Mouse (Mus musculus) fibroblast of lung, adult 2 months (primary cell): ENCODE data around the gene Rfpl4.
"Not testable (repeated sequence)": the region's sequence is repeated elsewhere in the genome, so short reads cannot be mapped to it uniquely, and the experiment has no call there.

Source experiments
- DNase-seq: peaks from one replicate; pipeline ENCODE4 v3.0.0-alpha.2; 2011; ENCODE audit warnings: low read depth

Gene Rfpl4

DNA sequence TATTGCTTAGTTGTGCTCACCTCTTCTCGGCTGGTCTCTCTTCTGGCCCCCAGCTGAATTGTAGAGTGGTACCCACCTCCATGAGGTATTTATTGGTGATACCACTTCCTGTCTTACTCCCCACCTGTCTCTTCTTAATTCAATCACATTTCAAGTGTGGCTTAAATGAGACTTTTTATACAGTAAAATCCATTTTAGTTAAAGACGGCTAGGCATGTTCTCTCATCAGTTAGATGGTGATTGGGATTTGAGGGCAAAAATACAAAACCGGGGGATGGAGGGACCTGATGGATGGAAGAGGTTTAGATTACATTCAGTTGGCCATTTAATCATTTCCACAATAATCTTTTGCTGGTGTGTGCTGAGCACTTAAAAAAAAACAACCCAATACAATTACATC is at the start of gene Rfpl4:
Rfpl4 (minus strand) TSS at position 101 of the 400 bp plus-strand sequence.
- DNase-seq = no peak

DNA sequence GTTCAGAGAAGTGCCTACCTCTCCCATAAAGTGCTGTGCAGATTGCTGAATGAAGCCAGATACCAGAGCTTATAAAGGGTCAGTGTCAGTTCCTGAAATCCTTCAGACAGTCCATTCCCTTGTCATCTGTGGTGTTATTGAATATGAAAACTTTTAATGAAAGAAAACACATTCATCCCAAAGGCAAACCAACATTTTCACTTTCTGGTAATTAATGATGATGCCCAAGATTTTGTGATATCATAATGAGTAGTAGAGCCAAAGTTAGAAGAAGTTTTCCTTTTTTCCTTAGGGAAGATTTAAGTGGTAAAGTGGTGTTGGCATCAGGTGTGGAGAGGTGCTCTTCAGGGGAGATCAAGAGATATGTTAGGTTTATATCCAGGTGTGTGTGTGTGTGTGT is 32.8 kb upstream of the Rfpl4 start, which contains the start of gene Vmn1r55:
Vmn1r55 (minus strand) TSS at position 101 of the 400 bp plus-strand sequence.
- not testable (repeated sequence) for DNase-seq

DNA sequence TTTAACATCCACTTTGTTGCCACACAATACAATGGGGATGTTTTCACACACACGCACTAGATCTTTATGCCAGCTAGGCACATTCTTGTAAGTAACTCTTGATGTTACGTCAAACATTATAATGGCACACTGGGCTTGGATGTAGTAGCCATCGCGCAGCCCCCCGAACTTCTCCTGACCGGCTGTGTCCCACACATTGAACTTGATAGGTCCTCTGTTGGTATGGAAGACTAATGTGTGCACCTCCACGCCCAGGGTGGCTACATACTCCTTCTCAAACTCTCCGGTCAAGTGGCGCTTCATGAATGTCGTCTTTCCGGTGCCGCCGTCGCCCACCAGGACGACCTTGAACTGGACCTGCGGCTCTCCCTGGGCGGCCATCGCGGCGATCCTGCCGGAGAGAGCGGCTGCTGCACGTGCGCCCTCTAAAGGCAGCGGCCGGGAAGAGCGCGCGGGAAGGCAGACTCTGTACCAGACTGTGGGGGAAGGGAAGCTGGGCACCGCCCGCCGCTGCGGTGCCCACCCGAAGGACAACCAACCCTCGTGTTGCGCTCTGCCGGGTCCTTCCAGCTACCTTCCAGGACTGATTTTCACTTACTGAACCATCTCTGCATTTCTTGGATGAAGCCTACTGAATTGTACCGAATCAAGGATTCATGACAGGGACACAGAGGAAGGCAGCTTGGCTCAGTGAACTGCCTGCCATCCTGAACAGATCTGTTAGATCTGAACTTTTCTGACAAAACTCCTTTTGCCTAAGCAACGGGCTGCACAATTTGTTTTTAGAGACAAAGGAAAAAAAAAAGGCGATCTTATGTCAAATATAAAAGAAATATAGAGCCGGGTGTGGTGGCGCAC is 9.0 kb upstream of the Rfpl4 start, which contains the start of gene Rasl2-9:
Rasl2-9 (minus strand) TSS at position 402 of the 858 bp plus-strand sequence.
- no peak for DNase-seq

DNA sequence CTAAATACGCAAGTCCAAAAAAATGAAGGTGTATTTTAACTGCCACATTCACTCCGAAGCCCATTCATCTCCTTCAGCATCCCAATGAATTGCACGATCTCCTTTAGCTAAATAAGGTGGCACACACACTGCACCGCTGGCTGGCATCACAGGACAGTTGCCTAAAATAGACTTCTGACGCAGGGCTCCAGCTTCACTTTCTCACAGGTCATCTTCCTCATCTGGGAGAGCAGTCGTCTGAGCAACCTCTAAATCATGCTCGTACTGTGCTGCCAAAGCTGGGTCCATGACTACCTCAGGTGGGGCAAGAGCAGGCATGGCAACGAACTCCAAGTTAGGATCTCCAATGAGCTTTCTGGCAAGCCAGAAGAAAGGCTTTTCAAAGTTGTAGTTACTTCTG is 8.3 kb upstream of the Rfpl4 start:
- no peak for DNase-seq

DNA sequence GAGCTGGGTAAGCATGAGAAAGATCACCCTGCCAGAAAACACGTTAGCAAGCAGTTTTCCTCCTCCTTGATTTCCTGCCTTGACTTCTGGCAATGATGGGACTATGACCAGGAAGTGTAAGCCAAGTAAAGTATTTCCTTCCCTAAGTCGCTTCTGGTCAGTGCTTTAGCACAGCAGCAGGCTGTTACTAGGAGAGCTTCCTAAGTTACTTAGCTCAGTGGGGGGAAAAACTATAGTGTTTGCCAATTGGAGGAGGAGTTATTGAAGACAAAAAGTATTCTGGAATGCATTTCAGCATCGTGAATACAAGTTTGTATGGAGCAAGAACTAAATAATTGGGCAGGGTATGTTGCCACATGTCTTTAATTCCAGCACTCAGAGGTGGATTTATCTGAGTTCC is 4.0 kb downstream of the Rfpl4 start:
- DNase-seq = no peak

DNA sequence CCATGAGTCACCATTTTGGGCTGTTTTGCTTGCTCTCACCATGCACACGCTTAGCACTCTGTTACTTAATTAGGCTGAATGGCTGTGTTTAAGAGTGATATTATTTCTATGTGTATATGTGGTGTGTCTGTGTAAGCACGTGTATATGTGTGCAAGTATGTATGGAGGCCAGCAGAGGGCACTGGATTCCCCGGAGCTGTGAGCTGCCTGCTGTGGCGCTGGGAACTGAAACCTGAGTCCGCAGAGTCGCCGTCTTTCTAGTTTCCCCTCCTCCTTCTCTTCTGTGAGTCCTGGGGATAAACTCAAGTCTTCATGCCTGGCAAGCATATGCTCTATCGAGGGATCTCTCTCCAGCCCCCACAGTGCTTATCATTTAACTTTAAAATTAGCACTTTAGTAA is 7.4 kb downstream of the Rfpl4 start:
- DNase-seq = no peak

DNA sequence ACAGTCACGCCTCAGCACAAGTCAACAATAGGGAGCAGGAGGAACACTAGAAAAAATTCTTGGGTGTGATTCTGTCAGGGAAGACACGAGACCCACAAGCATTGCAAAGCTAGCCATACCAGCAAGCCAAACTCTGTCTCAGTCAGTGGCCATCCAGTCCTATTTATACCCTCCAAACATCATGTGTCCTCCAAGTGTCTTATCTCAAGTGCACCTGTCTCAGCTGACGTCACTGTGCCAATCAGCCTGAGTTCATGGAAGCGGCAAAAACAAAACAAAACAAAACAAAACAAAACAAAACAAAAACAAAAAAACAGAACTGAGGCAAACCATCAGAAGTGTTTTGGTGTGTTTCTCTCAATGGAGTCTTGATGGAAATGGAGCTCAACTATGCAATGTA is 8.5 kb downstream of the Rfpl4 start:
- DNase-seq = no peak

DNA sequence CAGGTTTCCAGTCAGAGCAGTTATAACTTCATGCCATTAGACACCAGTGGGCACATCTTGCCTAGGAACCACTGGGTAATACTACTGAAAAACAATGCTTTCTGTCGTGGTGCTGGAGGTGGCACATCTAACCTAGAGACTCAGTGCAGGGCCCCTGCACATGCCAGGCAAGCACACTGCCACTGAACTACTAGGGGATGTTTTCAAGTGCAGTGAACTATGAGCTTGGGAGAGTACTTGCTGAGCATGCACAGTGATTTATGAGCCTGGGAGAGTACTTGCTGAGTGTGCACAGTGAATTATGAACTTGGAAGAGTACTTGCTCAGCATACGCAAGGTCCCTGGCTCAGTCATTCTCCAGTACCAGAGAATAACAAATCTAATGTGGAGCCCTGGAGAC is 14.2 kb downstream of the Rfpl4 start:
- no peak for DNase-seq

DNA sequence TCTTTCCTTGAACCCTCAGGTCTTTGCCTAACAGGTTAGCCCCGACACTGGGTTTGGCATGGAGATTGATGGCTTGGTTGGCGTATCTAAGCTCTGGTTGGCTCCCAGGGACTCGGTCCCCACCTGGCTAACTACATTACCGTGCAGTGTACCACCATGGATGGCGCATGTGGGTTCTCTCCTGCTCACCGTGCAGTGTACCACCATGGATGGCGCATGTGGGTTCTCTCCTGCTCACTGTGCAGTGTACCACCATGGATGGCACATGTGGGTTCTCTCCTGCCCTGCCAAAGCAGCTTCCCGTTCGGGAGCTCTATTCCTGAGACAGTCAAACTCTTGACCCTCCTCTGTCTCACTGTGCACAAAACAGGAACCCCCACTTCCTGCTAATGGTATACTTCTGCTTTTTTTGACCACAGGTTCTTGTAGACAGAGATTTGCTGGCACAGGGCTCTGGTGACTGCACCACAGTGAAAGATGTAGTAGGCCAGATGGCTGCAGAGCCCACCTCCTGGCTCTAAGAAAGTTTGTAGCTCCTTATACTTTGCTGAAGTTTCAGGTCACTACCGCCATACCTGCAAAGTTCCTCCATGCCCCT is 15.6 kb downstream of the Rfpl4 start:
- DNase-seq = no peak

DNA sequence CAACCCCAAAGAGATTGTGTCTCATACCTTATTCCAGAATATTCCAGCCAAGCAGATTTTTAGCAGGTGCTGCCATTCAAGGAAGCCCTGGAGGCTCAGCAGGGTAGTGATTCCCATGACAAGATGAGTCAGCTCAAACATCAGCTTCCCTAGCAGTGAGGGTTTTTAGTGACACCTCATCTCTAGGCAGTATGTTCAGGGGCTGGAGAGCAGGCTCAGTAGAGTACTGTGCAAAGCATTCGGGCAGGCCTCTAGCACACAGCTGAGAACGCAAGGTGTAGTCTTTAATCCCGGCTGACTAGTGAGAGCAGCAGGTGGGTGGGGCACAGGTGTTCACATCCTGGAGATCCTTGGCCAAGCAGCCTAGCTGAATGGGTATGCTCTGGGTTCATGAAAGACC is 17.0 kb downstream of the Rfpl4 start:
- no peak for DNase-seq

DNA sequence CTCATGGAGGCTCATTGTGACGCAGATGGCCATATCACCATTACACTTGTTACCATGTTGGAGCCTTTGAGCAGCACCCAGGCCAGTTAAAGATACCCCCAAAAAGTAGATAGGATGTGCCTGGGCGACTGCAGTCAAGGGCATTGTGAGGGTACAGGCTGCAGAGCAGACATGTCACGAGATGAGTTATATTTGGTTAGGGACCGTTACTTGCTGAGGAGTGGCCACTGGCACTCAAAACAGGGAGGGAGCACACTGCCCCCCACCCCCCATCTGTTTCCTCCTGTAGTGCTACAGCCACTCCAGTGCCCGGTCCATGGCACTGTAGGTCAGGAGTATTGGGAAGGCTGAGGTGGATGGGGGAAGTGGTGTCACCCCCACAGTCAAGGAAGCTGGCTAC is 18.0 kb downstream of the Rfpl4 start:
- DNase-seq = no peak

DNA sequence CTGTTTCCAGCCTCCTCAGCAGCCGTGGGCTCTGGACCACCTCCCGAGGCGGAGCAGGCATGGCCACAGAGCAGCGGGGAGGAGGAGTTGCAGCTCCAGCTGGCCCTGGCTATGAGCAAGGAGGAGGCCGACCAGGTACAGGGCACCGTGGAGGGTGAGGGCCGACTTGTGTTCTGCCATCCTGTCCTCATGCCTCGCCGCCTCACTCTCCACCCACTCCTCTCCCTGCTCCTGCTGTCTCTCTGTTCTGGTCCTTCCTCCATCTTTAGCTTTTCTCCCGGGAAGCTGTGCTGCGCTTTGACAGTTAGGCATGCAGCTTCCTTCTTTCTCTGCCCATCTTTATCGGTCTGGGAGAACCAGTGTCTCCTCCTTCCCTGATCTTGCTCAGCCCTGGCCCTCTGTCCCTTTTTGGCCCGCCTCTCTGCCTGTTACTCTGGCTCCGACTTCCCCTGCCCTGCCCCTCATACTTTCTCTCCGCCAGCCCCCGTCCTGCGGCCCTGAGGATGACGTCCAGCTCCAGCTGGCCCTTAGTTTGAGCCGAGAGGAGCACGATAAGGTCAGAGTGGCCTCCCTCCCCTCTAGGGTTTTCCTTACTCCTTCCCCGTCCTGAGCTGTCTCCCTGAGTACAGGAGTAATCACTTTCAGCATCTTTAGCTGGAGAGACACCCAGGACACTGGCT is 23.8 kb downstream of the Rfpl4 start:
- no peak for DNase-seq

DNA sequence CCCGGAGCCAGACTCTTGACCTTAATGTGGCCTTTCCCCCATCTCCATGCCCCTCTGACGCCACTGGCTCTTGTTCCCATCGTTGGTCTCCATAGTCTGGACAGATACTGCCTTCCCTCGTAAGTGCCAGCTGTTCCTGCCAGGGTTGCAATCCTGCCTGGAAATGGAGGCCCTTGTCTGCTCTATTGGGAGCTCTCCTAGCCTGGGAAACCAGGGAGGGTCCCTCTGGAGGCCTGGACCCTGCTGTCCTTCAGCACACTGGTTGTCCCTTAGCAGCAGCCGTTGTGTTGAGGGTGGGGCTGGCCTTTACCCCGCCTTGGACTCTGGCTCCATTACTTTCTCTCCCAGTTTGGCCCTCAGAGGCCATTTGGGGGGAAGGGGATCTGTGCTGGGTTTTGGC is 24.4 kb downstream of the Rfpl4 start:
- DNase-seq = no peak

DNA sequence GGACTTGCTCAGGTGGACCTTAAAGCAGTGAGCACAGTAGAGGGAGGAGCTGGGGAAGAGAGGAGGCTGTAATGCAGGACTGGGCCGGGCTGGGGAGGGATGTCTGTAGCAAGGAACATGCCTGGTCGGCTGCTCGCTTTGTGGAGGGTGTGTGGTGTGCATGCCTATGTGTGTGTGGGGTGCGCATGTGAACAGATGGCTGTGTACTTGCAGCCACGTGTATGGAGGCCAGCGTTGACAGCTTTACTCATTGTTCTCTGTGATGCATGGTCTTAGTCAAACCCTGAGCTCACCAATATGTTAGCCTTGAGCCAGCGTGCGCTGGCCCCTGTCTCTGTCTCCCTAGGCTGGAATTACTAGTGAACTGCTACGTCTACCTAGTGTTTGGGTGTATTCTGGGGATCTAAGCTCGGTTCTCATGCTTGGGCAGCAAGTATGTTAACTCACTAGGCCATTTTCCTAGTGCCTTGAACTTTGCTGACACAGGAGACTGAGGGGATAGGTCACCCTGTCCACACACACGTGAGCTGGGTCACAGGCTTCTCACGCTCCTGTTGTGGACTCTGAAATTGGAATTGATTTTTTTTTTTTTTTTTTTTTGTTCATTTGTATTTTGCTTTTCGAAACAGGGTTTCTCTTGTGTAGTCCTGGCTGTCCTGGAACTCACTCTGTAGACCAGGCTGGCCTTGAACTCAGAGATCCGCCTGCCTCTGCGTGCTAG is 25.6 kb downstream of the Rfpl4 start:
- no peak for DNase-seq

DNA sequence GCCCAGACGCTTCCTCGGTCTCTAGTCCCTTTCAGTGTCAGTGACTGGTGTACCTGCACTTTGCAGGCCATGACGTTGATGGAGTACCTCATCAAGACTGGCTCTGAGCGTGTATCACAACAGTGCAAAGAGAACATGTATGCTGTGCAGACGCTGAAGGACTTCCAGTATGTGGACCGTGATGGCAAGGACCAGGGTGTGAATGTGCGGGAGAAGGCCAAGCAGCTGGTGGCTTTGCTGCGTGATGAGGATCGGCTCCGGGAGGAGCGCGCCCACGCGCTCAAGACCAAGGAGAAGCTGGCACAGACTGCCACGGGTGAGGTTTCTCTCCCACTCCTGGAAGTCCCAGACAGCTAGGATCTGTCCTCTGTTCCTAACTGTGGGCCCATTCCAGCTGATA is 26.9 kb downstream of the Rfpl4 start:
- DNase-seq = no peak

DNA sequence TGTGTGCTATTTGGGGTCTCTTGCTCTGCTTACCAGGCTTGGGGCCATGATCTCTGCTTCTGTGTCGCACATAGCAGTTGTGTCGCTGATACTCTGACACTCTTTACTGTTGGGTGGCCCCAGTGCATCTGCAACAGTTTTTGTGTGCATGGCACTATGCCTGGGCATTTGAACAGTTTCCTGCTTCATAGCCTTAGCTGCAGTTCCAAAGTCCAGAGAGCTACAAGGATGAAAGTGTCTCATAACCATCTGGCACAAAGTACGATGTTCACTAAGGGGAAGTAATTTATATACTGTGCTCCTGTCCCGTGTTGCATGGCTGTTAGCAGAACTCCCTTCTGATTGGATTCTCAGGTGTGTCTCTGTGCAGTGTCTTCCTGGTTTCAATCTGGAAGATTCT is 28.9 kb downstream of the Rfpl4 start:
- no peak for DNase-seq

DNA sequence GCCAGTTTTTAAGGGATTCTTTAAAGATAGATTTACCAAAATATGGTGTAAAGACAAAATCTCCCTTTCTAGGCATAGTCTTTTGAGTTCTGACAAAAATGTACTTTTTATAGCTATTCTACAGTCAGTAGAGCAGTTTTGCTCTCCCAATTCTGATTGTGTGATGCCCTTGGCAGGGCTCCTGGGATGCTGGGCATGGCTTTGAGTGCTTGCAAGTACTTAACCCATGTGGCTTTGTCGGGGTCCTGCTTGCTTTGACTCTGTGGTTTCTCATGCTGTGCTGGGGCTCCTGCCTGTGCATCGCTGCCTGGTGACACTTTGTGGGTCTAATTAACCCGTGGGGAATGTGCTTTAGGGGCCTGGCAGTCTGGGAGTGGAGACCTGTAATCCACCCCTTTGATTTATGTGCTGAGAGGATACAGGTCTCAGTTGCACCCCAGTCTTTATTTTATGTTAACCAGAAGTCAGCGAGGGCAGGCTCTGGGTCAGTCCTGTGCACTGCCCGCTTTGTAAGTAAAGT is 29.8 kb downstream of the Rfpl4 start:
- no peak for DNase-seq

DNA sequence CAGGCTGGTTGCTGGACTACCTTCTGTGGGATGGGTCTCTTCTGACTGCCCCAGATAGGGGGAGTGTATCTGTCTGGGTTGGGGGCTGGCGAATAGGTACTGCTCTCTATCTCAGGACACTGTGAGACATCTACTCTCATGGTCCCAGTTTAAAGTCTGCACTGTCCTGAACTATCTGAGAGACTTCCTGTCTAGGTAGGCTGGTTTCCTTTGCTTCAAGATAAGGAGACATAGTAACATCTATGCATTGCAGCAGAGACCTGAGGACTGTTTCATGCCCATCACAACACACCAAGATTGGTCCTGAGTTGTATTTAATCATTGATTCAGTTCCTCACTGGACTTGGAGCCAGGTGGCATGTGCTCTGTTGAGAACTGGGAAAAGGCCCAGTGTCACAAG is 31.2 kb downstream of the Rfpl4 start:
- no peak for DNase-seq

DNA sequence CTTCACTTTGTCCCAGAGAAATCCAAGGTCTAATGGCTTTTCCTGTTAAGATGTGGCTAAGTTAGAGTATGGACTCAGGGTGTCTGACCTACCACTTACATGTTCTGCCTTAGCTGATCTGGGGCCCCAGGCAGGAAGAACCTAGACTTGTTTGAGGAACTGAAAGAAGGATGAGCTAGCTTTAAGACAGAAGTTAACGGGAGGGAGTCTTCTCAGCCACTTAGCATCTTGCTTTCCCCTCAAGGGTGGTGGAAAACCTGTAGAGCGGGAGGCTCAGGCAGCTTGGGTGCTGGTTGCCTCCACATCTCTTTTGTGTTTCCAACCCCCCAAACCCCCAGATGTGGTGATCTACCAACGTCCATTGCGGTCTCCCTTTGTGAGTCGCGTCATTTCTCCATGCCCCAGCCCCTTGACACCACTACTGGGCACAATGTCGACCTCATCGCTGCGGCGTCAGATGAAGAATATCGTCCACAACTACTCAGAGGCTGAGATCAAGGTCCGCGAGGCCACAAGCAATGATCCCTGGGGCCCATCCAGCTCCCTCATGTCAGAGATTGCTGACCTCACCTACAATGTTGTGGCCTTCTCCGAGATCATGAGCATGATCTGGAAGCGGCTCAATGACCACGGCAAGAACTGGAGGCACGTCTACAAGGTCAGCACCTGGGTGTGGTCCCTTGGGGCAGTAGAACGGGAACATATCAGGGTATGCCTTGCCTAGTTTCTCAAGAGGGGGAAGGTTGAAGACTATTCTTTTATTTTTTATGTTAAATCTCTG is 33.2 kb downstream of the Rfpl4 start:
- no peak for DNase-seq

DNA sequence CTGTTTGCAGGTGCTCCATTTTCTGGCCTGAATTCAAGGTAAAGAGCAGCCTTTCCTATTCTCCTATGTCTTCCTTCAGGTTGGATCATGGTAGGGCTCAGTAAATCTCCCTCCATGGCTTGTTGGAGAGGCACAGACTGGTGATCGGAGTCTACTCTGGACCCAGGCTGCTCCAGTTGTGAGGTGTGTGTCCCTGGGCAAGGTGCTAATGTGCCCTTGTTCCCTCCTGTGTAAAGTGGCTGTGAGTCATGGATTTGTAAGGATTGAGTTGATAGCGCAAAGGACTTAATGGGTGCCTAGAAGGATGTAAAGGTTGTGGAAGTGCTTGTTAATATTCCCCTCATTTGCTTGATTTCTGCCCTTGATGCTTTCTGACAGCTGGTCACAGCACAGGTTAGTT is 34.8 kb downstream of the Rfpl4 start:
- DNase-seq = no peak

DNA sequence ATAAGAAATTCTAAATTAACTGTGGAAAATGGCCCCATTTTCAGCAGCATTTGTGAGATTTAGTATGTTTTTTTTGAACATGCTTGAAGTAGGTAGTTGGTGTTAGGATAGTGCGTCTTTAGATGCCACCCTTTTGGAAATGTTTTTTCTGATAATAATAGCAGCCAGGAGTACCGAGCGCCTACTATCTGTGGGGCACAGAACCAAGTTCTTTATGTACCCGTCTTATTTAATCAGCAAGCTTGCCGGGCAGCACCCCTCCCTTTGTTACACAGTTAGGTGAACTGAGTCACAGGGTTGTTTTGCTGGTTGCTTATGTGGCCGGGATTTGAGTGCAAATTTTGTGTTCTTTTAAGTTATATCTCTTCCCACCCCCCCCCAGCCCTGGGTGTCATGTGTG is 35.5 kb downstream of the Rfpl4 start:
- no peak for DNase-seq
